Mouse (Mus musculus) stomach, embryonic 14.5 days (tissue): ENCODE data around the gene AI837181. TPM values are rescaled to one million over a fixed set of nuclear protein-coding genes. Genes with fewer than 3 reads are reported as not detected.

ENCODE experiments used
- ATAC-seq: fragments of 200-750 bp; cut with Nextera tagmentation; 2 replicates; pipeline ENCODE4 v1.8.0; 2017; ENCODE audit warnings: low read depth, moderate TSS enrichment; ENCODE audit not compliant: insufficient number of reproducible peaks, insufficient read depth, low FRiP score
- H3K27ac ChIP-seq: fragments of 300-500 bp; sonication (generic); 2 replicates; pipeline ENCODE4 v1.5.1; 2014; ENCODE audit warnings: mild to moderate bottlenecking, low read length, moderate library complexity, mixed read lengths
- H3K27me3 ChIP-seq: fragments of 300-500 bp; sonication (generic); 2 replicates; pipeline ENCODE4 v1.6.1; 2014; ENCODE audit warnings: low read length, control low read depth, mixed read lengths; ENCODE audit not compliant: control insufficient read depth, insufficient read depth
- H3K36me3 ChIP-seq: fragments of 300-500 bp; sonication (generic); 2 replicates; pipeline ENCODE4 v1.6.1; 2014; ENCODE audit warnings: mild to moderate bottlenecking, control low read depth, low read length, moderate library complexity, mixed read lengths; ENCODE audit not compliant: control insufficient read depth, insufficient read depth
- H3K4me1 ChIP-seq: fragments of 300-500 bp; sonication (generic); 2 replicates; pipeline ENCODE4 v1.6.1; 2014; ENCODE audit warnings: low read length, control low read depth, mixed read lengths; ENCODE audit not compliant: control insufficient read depth, insufficient read depth
- H3K4me2 ChIP-seq: fragments of 300-500 bp; sonication (generic); replicated peaks from 2 replicates; pipeline ENCODE4 v1.6.1; 2014; ENCODE audit warnings: low read depth, low read length, control low read depth
- H3K4me3 ChIP-seq: fragments of 300-500 bp; sonication (generic); 2 replicates; pipeline ENCODE4 v1.5.1; 2014; ENCODE audit warnings: low read depth, low read length, control low read depth
- H3K9ac ChIP-seq: fragments of 300-500 bp; sonication (generic); replicated peaks from 2 replicates; pipeline ENCODE4 v1.6.1; 2014; ENCODE audit warnings: low read depth, mild to moderate bottlenecking, control low read depth, low read length, moderate library complexity, mixed read lengths
- H3K9me3 ChIP-seq: fragments of 300-500 bp; sonication (generic); 2 replicates; pipeline ENCODE4 v1.6.1; 2016; ENCODE audit warnings: low read depth, low read length, control low read depth; ENCODE audit not compliant: control insufficient read depth
- WGBS: fragments of 180-500 bp; shearing (Covaris S2); extraction: QIAGEN DNeasy Blood & Tissue Kit; methylation state at CpG from one replicate; pipeline ENCODE4 v1.1.7; 2014; 5-methylcytosine and 5-hydroxymethylcytosine counted together
- polyA plus RNA-seq: library from polyadenylated mRNA; unstranded; fragments of >200 nt; fragmentation: Nextera tagmentation; extraction: Ambion mirVana; gene quantifications from 2 replicates; pipeline ENCODE4 v1.2.1, GENCODE M21; 2014

The AI837181 gene
- polyA plus RNA-seq, 1 experiment from 2014 or later, result 35.8 TPM

DNA sequence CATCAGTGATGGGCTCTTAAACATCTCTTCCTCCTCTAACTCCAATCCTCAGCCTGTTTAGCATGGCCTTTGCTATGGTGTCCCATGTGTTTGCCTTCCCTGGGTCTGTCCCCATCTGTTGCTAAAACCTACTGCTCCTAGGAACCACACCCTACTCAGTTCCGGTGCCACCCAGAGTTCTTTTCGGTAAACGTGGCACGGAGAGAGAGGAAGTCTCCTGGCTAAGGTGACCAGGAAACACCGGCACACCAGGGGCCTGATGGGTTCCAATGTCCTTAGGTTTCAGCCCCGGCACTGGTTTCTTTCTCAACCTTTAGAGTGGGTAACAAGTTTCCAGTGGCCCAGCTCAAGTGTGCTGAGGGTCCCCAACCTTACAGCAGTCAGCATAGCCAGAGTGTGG lies 4.4 kb upstream of the AI837181 start:
- H3K4me3 ChIP-seq, result no peak overlapping the region
- H3K36me3 ChIP-seq, result peaks cover 6% of the 10 kb centered on the region; the same call in 1 of the 2 replicates
- H3K9me3 ChIP-seq, result no peaks in the 10 kb centered on the region
- 93% methylated on average over 6 of the region's 6 CpGs for WGBS
- H3K27ac ChIP-seq, result no peak overlapping the region
- H3K4me1 ChIP-seq, result peaks cover 10% of the 10 kb centered on the region; the same call in 1 of the 2 replicates
- no peak overlapping the region for H3K9ac ChIP-seq
- ATAC-seq, result no peak
- H3K27me3 ChIP-seq, result no peaks in the 10 kb centered on the region
- H3K4me2 ChIP-seq, result no peak overlapping the region

DNA sequence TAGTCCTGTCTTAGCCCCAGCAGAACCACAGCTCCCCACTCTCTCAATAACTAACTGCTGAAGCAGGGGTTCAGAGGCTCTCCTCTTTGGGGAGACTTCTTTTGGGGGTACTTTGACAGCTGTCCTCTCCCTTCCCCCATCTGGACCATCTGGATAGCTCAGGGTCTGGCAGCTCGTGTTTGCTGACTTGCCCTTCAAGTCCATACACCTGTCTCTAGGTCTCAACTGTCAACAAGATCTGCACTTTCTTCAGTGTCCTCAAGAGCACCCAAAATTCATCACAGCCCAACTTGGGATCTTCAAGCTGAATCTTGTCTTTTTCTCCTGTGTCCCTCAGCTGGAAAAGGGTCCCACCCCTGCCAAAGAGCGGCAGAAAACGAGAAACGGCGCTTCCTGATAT lies 3.2 kb upstream of the AI837181 start:
- no peak overlapping the region for H3K9ac ChIP-seq

DNA sequence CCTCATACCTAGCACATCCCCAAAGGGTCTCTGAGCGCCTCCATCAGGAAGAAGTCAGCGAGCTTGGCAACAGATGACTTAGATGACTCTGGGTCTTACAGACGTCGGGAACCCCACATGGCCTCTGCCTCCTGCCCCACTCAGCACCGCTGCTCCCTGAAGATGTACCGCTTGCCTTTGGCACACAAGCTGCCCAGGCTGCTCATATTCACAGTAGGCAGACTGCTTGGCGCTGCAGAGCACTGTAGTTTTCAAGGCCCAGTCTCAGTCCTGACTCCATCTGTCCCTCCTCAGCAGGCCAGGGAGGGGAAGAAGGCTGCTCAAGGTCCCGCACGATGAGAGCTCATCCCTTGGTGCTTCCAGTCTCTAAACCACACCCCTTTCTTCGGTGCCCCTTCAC lies 2.7 kb upstream of the AI837181 start:
- H3K27ac ChIP-seq, result no peak overlapping the region
- no peaks in the 10 kb centered on the region for H3K9me3 ChIP-seq
- H3K9ac ChIP-seq, result no peak overlapping the region
- 82% methylated on average over 10 of the region's 10 CpGs for WGBS
- peaks cover 20% of the 10 kb centered on the region for H3K36me3 ChIP-seq
- no peak overlapping the region for H3K4me2 ChIP-seq
- H3K4me1 ChIP-seq, result peaks cover 21% of the 10 kb centered on the region
- H3K4me3 ChIP-seq, result no peak overlapping the region
- ATAC-seq, result no peak
- no peaks in the 10 kb centered on the region for H3K27me3 ChIP-seq

More for the DNA sequence above, 3.2 kb upstream of the AI837181 start:
- Histone ChIP-seq H3K4me3 (no peak overlapping the region), H3K27ac (no peak overlapping the region), H3K36me3 (peaks cover 15% of the 10 kb centered on the region), H3K9me3 (no peaks in the 10 kb centered on the region), H3K27me3 (no peaks in the 10 kb centered on the region), H3K4me2 (no peak overlapping the region), H3K4me1 (peaks cover 21% of the 10 kb centered on the region)
- 87% methylated on average over 5 of the region's 5 CpGs for whole genome bisulfite sequencing
- ATAC-seq, result no peak

DNA sequence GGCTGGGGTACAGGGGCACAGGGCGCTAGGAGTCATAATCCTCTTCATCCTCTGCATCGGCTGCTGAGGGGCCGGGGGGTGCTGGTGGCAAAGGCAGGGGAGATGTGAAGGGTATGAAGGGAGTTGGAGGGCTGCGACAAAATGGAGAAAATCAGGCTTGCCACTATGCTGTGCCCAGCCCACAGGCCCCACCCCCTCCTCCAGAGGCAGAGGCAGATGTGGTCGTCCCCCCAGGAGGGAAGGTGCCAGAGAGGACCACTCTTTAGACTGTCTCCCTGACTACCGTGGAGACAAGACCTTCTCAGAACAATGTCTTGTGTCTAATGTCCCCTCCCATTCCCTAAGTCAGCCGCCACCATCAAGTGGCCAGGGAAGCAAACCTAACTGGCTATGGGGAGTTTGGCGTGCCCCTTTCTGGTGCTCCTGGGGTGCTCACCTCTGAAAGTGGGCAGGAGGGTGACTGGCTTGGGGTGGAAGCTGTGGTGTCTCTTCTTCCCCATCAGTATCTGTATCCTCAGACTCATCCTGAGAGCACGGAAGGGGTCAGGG lies 2.0 kb upstream of the AI837181 start:
- Histone ChIP-seq H3K4me2 (peak overlapping the region; percentile 65; the same call in 1 of the 2 replicates), H3K9ac (peak overlapping the region; percentile 80; the same call in 1 of the 2 replicates), H3K27me3 (no peaks in the 10 kb centered on the region), H3K9me3 (no peaks in the 10 kb centered on the region), H3K4me1 (peaks cover 21% of the 10 kb centered on the region), H3K4me3 (no peak overlapping the region), H3K36me3 (peaks cover 20% of the 10 kb centered on the region), H3K27ac (no peak overlapping the region)
- no peak for ATAC-seq
- 85% methylated on average over 9 of the region's 9 CpGs for WGBS

DNA sequence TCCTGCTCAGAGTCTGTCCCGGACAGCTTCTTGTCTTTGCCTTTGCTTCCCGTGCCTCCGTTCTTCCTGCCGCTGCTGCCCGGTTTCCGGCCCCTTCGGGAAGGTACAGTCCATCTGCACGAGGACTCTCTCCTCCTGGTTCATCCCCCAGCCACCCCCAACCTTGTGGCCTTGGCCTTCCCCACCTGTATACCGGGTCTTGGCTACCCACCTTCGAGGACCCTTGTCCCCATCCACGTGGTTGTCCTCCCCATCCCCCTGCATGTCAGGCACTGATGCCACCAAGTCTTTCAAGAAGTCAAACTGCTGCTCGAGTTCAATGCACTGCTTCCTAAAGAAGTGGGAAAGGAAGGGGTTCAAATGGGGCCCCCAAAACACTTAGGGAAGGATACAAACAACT lies 1.4 kb upstream of the AI837181 start:
- H3K4me3 ChIP-seq, result peak overlapping the region; percentile 69
- H3K4me2 ChIP-seq, result peak overlapping the region; percentile 65
- peaks cover 21% of the 10 kb centered on the region for H3K4me1 ChIP-seq
- no peak for ATAC-seq
- WGBS, result 58% methylated on average over 12 of the region's 12 CpGs
- no peaks in the 10 kb centered on the region for H3K27me3 ChIP-seq
- peak overlapping the region; percentile 90; the same call in 1 of the 2 replicates for H3K27ac ChIP-seq
- H3K36me3 ChIP-seq, result peaks cover 20% of the 10 kb centered on the region
- H3K9ac ChIP-seq, result peak overlapping the region; percentile 80
- no peaks in the 10 kb centered on the region for H3K9me3 ChIP-seq

DNA sequence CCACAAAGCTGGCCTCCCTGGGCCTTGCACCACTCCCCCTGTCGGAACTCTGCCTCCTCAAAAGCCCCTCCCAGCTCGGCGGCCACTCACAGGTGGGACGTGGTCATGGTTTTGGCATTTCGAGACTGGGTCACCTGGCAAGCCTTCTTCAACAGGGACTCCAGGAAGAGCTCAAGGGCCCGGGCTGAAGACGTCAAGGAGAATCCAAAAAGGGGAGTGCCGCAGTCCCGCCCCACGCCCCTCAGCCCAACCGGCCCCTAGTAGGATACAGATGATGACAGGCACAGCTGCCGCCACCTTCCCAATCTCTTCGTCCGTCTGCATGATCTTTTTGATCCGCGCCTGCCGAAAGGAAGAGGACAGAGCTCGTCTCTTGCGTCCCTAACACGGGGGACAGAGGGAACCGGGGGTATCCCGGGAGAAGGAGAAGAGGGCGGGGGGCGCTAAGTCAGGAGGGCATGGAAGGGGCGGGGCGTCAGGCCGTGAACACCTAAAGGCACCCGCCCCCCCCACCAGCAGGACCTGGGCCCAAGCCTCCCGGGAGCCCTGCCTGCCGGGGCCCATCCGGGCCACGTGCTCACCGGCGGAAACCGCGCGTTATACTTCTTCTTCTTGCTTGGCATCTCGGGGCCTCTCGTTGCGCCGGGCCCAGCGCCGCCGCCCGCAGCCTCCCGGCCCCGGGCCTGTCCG lies 707 bp upstream of the AI837181 start:
- Histone ChIP-seq H3K27ac (peak overlapping the region; percentile 90), H3K4me1 (peaks cover 21% of the 10 kb centered on the region), H3K4me2 (peak overlapping the region; percentile 65), H3K9me3 (no peaks in the 10 kb centered on the region), H3K9ac (peak overlapping the region; percentile 80), H3K36me3 (peaks cover 20% of the 10 kb centered on the region), H3K4me3 (peak overlapping the region; percentile 69), H3K27me3 (no peaks in the 10 kb centered on the region)
- WGBS, result under 1% methylated on average over 29 of the region's 48 CpGs
- peak; percentile 74 for ATAC-seq

DNA sequence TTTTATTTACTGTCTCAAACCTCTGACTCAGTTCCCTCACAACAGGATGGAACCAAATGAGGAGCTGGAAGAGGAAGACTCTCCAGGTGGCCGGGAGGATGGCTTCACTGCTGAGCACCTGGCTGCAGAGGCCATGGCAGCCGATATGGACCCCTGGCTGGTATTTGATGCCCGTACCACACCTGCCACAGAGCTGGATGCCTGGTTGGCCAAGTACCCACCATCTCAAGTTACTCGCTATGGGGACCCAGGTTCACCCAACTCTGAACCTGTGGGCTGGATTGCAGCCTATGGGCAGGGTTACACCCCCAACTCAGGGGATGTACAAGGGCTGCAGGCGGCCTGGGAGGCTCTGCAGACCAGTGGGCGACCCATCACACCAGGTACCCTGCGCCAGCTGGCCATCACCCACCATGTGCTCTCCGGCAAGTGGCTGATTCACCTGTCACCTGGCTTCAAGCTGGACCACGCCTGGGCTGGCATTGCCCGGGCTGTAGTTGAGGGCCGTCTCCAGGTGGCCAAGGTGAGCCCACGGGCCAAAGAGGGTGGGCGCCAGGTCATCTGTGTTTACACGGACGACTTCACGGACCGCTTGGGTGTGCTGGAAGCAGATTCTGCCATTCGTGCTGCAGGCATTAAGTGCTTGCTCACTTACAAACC lies 1.1 kb downstream of the AI837181 start:
- H3K4me2 ChIP-seq, result peak overlapping the region; percentile 91
- no peak for ATAC-seq
- 87% methylated on average over 18 of the region's 18 CpGs for WGBS
- H3K27ac ChIP-seq, result peak overlapping the region; percentile 78; the same call in 1 of the 2 replicates
- H3K36me3 ChIP-seq, result peaks cover 20% of the 10 kb centered on the region
- H3K9ac ChIP-seq, result peak overlapping the region; percentile 92
- H3K9me3 ChIP-seq, result no peaks in the 10 kb centered on the region
- H3K4me3 ChIP-seq, result peak overlapping the region; percentile 69
- peaks cover 21% of the 10 kb centered on the region for H3K4me1 ChIP-seq
- H3K27me3 ChIP-seq, result no peaks in the 10 kb centered on the region

DNA sequence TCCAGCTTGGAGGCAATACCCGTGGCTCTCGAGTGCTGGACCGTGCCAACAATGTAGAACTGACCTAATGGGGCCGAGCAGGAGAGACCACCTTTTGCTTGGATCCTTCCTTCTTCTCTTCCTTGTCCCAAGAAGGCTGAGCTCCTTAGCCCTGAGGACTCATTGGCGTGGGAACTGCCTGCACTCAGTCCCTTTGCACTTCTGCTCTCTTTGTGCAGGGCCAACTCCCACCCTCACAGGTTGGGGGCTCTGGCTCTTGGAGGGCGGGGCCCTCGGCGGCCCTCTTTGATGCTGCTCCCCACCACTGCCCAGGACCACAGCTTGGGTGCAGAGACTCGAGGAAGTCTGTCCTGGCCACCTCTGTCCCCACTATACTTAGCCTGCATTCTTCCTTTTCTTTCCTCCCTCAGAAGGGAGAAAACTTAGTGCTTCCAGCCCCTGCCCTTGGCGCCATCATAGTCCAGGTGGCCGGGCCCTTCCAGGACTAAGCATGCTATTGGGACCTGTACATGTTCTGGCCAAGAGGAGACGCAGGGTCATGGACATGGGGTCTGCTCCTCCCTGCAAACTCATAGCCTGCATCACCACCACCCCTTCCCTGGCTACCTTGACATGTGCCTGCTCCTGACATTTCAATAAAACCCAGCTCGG lies 1.8 kb downstream of the AI837181 start:
- Histone ChIP-seq H3K27ac (no peak overlapping the region), H3K36me3 (peaks cover 20% of the 10 kb centered on the region), H3K9ac (peak overlapping the region; percentile 92; the same call in 1 of the 2 replicates), H3K4me1 (peaks cover 21% of the 10 kb centered on the region), H3K4me3 (peak overlapping the region; percentile 69; the same call in 1 of the 2 replicates), H3K27me3 (no peaks in the 10 kb centered on the region), H3K4me2 (no peak overlapping the region), H3K9me3 (no peaks in the 10 kb centered on the region)
- ATAC-seq, result no peak
- 91% methylated on average over 13 of the region's 13 CpGs for WGBS
